8 mouse cellular contexts compared by ENCODE assay signal in the genomic region with DNA sequence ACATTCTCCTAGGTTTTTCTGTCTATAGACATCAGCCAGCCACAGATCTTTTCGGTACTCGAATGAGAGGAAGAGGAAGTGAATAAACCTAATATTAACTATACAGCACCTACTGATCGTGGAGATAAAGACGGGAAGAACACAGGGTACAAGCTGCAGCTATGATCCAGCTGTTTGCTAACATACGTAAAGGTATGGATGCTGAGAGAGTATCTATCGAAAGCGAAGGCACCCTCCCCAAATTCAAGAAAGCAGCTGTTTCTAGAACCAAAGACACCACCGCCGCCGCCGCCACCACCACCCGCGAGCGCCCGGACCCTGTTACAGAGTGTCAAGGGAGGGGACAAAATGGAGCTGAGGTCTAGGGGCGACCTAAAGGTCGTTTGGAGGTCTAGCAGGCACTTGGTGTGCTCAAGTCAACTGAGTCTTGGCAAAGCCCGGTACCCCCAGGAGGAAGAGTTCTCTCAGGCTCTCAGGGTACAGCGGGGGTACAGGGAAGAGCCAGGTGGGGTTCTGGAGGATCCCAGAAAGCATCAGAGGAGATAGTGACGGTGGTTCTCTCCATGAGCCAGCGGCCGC. TPM values are rescaled to one million over a fixed set of nuclear protein-coding genes. Genes with fewer than 3 reads are reported as not detected.
DNase-seq lines count a peak whose midpoint lies in the region; ATAC-seq lines count a peak whose summit lies in the region.

No protein-coding gene starts in this region.

- H3K4me3 ChIP-seq in kidney, embryonic 16.5 days (ENCODE audit: low read length) = peak overlapping the region; percentile 53
- peak overlapping the region; percentile 69 for H3K4me3 ChIP-seq in lung, embryonic 16.5 days (ENCODE audit: low read length)

- peak overlapping the region; percentile 51 for H3K27ac ChIP-seq in kidney, embryonic 16.5 days (ENCODE audit: low read length)
- H3K27ac ChIP-seq in lung, embryonic 16.5 days (ENCODE audit: low read length) = peak overlapping the region; percentile 81

- 25% methylated on average over 22 of the region's 22 CpGs for WGBS in kidney, embryonic 16.5 days
- 16% methylated on average over 22 of the region's 22 CpGs for WGBS in lung, embryonic 16.5 days

- no peaks in the 10 kb centered on the region; the same call in 1 of the 2 replicates for H3K27me3 ChIP-seq in kidney, embryonic 16.5 days (ENCODE audit: insufficient read depth, low read length)
- no peaks in the 10 kb centered on the region; the same call in 1 of the 2 replicates for H3K27me3 ChIP-seq in lung, embryonic 16.5 days (ENCODE audit: control insufficient read depth, insufficient read depth, low read depth, low read length)

- H3K4me1 ChIP-seq in kidney, embryonic 16.5 days (ENCODE audit: insufficient read depth, low read length) = no peaks in the 10 kb centered on the region
- no peaks in the 10 kb centered on the region for H3K4me1 ChIP-seq in lung, embryonic 16.5 days (replicated peaks; ENCODE audit: control insufficient read depth, insufficient read depth, low read length)

- DNase-seq in right cerebral cortex, adult 18-20 months = peak; percentile 7
- no peak for DNase-seq in right cerebral cortex, postnatal 36 days (ENCODE audit: low spot score in 2 of 2)
- DNase-seq in cerebellum, adult 18-20 months = peak; percentile 17 to 34
- peak; percentile 18 to 35 for DNase-seq in frontal cortex, postnatal 36 days (ENCODE audit: low spot score in 2 of 2)
- peak; percentile 30 for DNase-seq in right cerebral cortex, postnatal 10 days (ENCODE audit: low spot score in 2 of 2)
- DNase-seq in ovary, adult 18-20 months (ENCODE audit: low spot score) = no peak

- ATAC-seq in kidney, embryonic 16.5 days (ENCODE audit: low FRiP score, low TSS enrichment) = peak; percentile 29
- ATAC-seq in lung, embryonic 16.5 days (ENCODE audit: low read depth) = peak; percentile 37

- no peaks in the 10 kb centered on the region for H3K9me3 ChIP-seq in kidney, embryonic 16.5 days (ENCODE audit: low read length)
- H3K9me3 ChIP-seq in lung, embryonic 16.5 days (ENCODE audit: control insufficient read depth, low read length) = no peaks in the 10 kb centered on the region

- no peaks in the 10 kb centered on the region for H3K36me3 ChIP-seq in kidney, embryonic 16.5 days (ENCODE audit: insufficient read depth, low read length)
- no peaks in the 10 kb centered on the region for H3K36me3 ChIP-seq in lung, embryonic 16.5 days (ENCODE audit: control insufficient read depth, insufficient read depth, low read length)

- peak overlapping the region; percentile 69 for H3K9ac ChIP-seq in kidney, embryonic 16.5 days (replicated peaks; ENCODE audit: low read length)
- peak overlapping the region; percentile 78 for H3K9ac ChIP-seq in lung, embryonic 16.5 days (ENCODE audit: low read length)

- peak overlapping the region; percentile 47 for H3K4me2 ChIP-seq in kidney, embryonic 16.5 days (replicated peaks; ENCODE audit: low read depth, low read length)
- H3K4me2 ChIP-seq in lung, embryonic 16.5 days (ENCODE audit: low read depth, low read length) = peak overlapping the region; percentile 58

RNA-seq across cellular contexts. Expression of a gene that starts 0.7 kb away (rescaled TPM):
- 21.6 and 22.4 TPM in 2 replicates for polyA plus RNA-seq in kidney, embryonic 16.5 days (2015; fragmentation: Nextera tagmentation; extraction: Ambion mirVana)
- 23.7 and 24.5 TPM in 2 replicates for polyA plus RNA-seq in lung, embryonic 16.5 days (2015; fragmentation: Nextera tagmentation; extraction: Ambion mirVana)

Comparison
In these comparisons a context has a peak if more than half of its experiments do, and no peak if none do; other contexts are left out.
1. DNase-seq: peak in right cerebral cortex, adult 18-20 months (single experiment), cerebellum, adult 18-20 months (2 of 2), frontal cortex, postnatal 36 days (2 of 2) and right cerebral cortex, postnatal 10 days (2 of 2); none in right cerebral cortex, postnatal 36 days (0 of 2) and ovary, adult 18-20 months (single experiment).